Mouse (Mus musculus): ENCODE measurements at regions not wholly inside any gene's neighbourhood (a gene's known extent, or its start where the extent isn't known, plus 50 kb on each side); places are given as distances from the start of the nearest gene placed in this dataset.

DNA sequence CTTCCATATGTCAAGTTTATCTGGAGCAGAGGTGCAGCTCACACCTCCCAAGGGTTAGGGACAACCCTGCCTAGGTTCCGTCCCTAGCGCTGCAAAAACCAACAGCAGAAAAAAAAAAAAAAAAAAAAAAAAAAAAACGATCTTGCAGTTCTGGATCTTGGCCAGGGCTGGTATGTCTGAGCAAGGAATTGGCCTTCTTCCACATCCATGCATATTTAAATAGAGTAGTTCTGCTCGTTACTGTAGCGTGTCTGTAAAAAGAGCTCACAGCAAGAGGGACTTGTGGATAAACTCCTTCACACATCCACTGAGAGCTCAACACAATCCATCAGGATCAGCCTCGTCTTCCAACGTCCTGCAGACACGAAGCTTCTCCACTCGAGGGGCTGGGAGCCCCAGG, 639.4 kb upstream of the Adam5 start:
- WGBS: 66% methylated on average over 9 of the region's 9 CpGs
- H3K9me3 ChIP-seq (ENCODE audit: control insufficient read depth, low read length): no peaks in the 10 kb centered on the region
- no peaks in the 10 kb centered on the region for H3K27me3 ChIP-seq (ENCODE audit: control insufficient read depth, insufficient read depth, low read length)
- no peak overlapping the region for H3K4me3 ChIP-seq (ENCODE audit: low read depth, low read length)
- DNase-seq (ENCODE audit: low spot score, missing footprints): no peak
- no peak overlapping the region for H3K27ac ChIP-seq (ENCODE audit: low read depth, low read length)
- H3K4me1 ChIP-seq (ENCODE audit: control insufficient read depth, insufficient read depth, low read length): peaks cover 12% of the 10 kb centered on the region
- no peak overlapping the region for H3K4me2 ChIP-seq
- H3K9ac ChIP-seq (ENCODE audit: low read length): no peak overlapping the region
- H3K36me3 ChIP-seq (ENCODE audit: control insufficient read depth, insufficient read depth, low read length): no peaks in the 10 kb centered on the region
- no peak for ATAC-seq (ENCODE audit: low FRiP score)

DNA sequence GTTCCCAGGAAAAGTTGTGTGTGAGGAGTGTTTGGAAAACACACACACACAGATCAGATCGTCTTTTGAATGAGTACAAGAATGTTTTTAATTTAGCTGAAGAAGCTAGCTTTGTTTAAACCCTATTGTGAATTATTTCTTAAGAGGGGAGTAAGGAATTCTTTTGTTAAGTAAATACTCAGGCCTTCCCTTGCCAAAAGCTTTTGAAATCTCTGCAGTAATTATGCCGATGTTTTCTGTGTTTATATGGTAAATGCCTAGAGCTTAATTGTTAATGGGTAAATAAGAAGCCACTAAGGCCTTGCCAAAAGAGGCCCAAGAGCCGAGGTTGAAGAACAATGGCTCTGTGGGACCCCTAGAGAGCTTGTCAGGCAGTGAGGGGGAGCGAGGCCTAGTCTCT, 638.3 kb upstream of the Adam5 start:
- peaks cover 12% of the 10 kb centered on the region for H3K4me1 ChIP-seq (ENCODE audit: control insufficient read depth, insufficient read depth, low read length)
- no peak for ATAC-seq (ENCODE audit: low FRiP score)
- H3K27ac ChIP-seq (ENCODE audit: low read depth, low read length): no peak overlapping the region
- no peak overlapping the region for H3K4me3 ChIP-seq (ENCODE audit: low read depth, low read length)
- no peaks in the 10 kb centered on the region for H3K9me3 ChIP-seq (ENCODE audit: control insufficient read depth, low read length)
- DNase-seq (ENCODE audit: low spot score, missing footprints): no peak
- H3K27me3 ChIP-seq (ENCODE audit: control insufficient read depth, insufficient read depth, low read length): no peaks in the 10 kb centered on the region
- no peak overlapping the region for H3K9ac ChIP-seq (ENCODE audit: low read length)
- 13% methylated on average over 4 of the region's 4 CpGs for WGBS
- no peaks in the 10 kb centered on the region for H3K36me3 ChIP-seq (ENCODE audit: control insufficient read depth, insufficient read depth, low read length)
- H3K4me2 ChIP-seq: no peak overlapping the region

- H3K4me1 ChIP-seq (ENCODE audit: control insufficient read depth, insufficient read depth, low read length): no peaks in the 10 kb centered on the region
- H3K27me3 ChIP-seq (ENCODE audit: control insufficient read depth, insufficient read depth, low read length): no peaks in the 10 kb centered on the region
- DNase-seq (ENCODE audit: low spot score, missing footprints) (no peak), ATAC-seq (ENCODE audit: low FRiP score) (no peak)
- H3K4me3 ChIP-seq (ENCODE audit: low read depth, low read length): no peak overlapping the region
- WGBS: 76% methylated on average over 6 of the region's 6 CpGs
- no peak overlapping the region for H3K27ac ChIP-seq (ENCODE audit: low read depth, low read length)
- H3K36me3 ChIP-seq (ENCODE audit: control insufficient read depth, insufficient read depth, low read length): no peaks in the 10 kb centered on the region
- H3K9me3 ChIP-seq (ENCODE audit: control insufficient read depth, low read length): no peaks in the 10 kb centered on the region
- H3K9ac ChIP-seq (ENCODE audit: low read length): no peak overlapping the region
- no peak overlapping the region for H3K4me2 ChIP-seq
Measured at GRCm38 (mm10) chr8:25455644-25456043, 631.5 kb upstream of the Adam5 start.

GRCm38 (mm10) chr8:25454972-25455371, 630.8 kb upstream of the Adam5 start:
- Histone ChIP-seq H3K27ac (ENCODE audit: low read depth, low read length) (no peak overlapping the region), H3K4me2 (no peak overlapping the region), H3K4me3 (ENCODE audit: low read depth, low read length) (no peak overlapping the region), H3K9me3 (ENCODE audit: control insufficient read depth, low read length) (no peaks in the 10 kb centered on the region), H3K27me3 (ENCODE audit: control insufficient read depth, insufficient read depth, low read length) (no peaks in the 10 kb centered on the region), H3K4me1 (ENCODE audit: control insufficient read depth, insufficient read depth, low read length) (no peaks in the 10 kb centered on the region), H3K36me3 (ENCODE audit: control insufficient read depth, insufficient read depth, low read length) (no peaks in the 10 kb centered on the region), H3K9ac (ENCODE audit: low read length) (no peak overlapping the region)
- no peak for ATAC-seq (ENCODE audit: low FRiP score)
- WGBS: 91% methylated on average over 1 of the region's 1 CpGs
- DNase-seq (ENCODE audit: low spot score, missing footprints): no peak

DNA sequence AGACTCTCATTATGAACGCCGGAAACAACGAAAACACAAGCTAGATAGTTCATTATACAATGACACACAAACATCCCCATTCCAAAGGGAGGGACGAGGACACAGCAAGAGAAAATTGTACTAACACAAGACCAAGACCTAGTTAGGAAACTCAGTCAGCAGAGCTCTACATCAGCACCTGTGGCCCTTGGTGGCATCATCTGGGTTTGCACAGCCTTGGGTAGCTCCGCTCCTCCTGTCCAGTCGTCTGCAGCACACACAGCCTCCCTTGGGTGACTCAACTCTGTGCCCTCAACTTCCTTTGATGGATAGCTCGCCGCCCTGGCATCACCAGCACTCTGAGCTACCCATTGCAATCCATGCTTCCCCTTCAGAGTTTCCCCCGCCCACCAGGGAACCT, 629.7 kb upstream of the Adam5 start:
- no peaks in the 10 kb centered on the region for H3K27me3 ChIP-seq (ENCODE audit: control insufficient read depth, insufficient read depth, low read length)
- peak; percentile 53 for DNase-seq (ENCODE audit: low spot score, missing footprints)
- no peak overlapping the region for H3K4me3 ChIP-seq (ENCODE audit: low read depth, low read length)

GRCm38 (mm10) chr8:25450544-25450943, 626.4 kb upstream of the Adam5 start:
- Histone ChIP-seq H3K4me3 (ENCODE audit: low read depth, low read length) (no peak overlapping the region), H3K9ac (ENCODE audit: low read length) (no peak overlapping the region), H3K36me3 (ENCODE audit: control insufficient read depth, insufficient read depth, low read length) (no peaks in the 10 kb centered on the region), H3K27ac (ENCODE audit: low read depth, low read length) (no peak overlapping the region), H3K4me1 (ENCODE audit: control insufficient read depth, insufficient read depth, low read length) (no peaks in the 10 kb centered on the region), H3K4me2 (no peak overlapping the region), H3K27me3 (ENCODE audit: control insufficient read depth, insufficient read depth, low read length) (no peaks in the 10 kb centered on the region), H3K9me3 (ENCODE audit: control insufficient read depth, low read length) (no peaks in the 10 kb centered on the region)
- DNase-seq (ENCODE audit: low spot score, missing footprints) (no peak), ATAC-seq (ENCODE audit: low FRiP score) (no peak)

More for the DNA sequence above, 629.7 kb upstream of the Adam5 start:
- no peak overlapping the region for H3K9ac ChIP-seq (ENCODE audit: low read length)
- no peaks in the 10 kb centered on the region for H3K36me3 ChIP-seq (ENCODE audit: control insufficient read depth, insufficient read depth, low read length)
- ATAC-seq (ENCODE audit: low FRiP score): no peak
- H3K4me1 ChIP-seq (ENCODE audit: control insufficient read depth, insufficient read depth, low read length): no peaks in the 10 kb centered on the region
- H3K4me2 ChIP-seq: no peak overlapping the region
- 92% methylated on average over 9 of the region's 9 CpGs for WGBS
- H3K9me3 ChIP-seq (ENCODE audit: control insufficient read depth, low read length): no peaks in the 10 kb centered on the region
- no peak overlapping the region for H3K27ac ChIP-seq (ENCODE audit: low read depth, low read length)

- 92% methylated on average over 4 of the region's 4 CpGs for WGBS
- Histone ChIP-seq H3K4me2 (no peak overlapping the region), H3K27me3 (ENCODE audit: control insufficient read depth, insufficient read depth, low read length) (no peaks in the 10 kb centered on the region), H3K4me1 (ENCODE audit: control insufficient read depth, insufficient read depth, low read length) (no peaks in the 10 kb centered on the region), H3K9ac (ENCODE audit: low read length) (no peak overlapping the region), H3K4me3 (ENCODE audit: low read depth, low read length) (no peak overlapping the region), H3K36me3 (ENCODE audit: control insufficient read depth, insufficient read depth, low read length) (no peaks in the 10 kb centered on the region), H3K9me3 (ENCODE audit: control insufficient read depth, low read length) (no peaks in the 10 kb centered on the region), H3K27ac (ENCODE audit: low read depth, low read length) (no peak overlapping the region)
- DNase-seq (ENCODE audit: low spot score, missing footprints) (no peak), ATAC-seq (ENCODE audit: low FRiP score) (no peak)
Measured at GRCm38 (mm10) chr8:25449590-25449989, 625.4 kb upstream of the Adam5 start.

DNA sequence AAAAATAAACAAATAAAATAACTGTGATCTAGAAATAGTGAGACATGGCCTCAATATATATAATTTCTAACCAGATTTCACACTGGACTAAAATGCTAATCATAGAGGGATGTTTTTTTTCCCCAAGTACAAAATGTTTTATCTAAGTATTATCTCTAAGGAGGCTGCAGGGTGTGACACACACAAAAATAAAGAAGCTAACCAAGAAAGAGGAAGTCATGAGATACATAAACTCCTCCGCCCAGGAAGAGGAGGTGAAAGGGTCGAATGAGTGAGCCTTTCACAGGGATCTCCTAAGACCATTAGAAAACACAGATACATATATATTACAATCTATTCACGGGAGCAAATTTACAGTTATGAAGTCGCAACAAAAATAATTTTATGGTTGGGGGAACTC, 623.7 kb upstream of the Adam5 start:
- Histone ChIP-seq H3K36me3 (ENCODE audit: control insufficient read depth, insufficient read depth, low read length) (no peaks in the 10 kb centered on the region), H3K9me3 (ENCODE audit: control insufficient read depth, low read length) (no peaks in the 10 kb centered on the region), H3K4me1 (ENCODE audit: control insufficient read depth, insufficient read depth, low read length) (no peaks in the 10 kb centered on the region), H3K27ac (ENCODE audit: low read depth, low read length) (no peak overlapping the region), H3K4me2 (no peak overlapping the region), H3K9ac (ENCODE audit: low read length) (no peak overlapping the region), H3K27me3 (ENCODE audit: control insufficient read depth, insufficient read depth, low read length) (no peaks in the 10 kb centered on the region), H3K4me3 (ENCODE audit: low read depth, low read length) (no peak overlapping the region)
- ATAC-seq (ENCODE audit: low FRiP score) (no peak), DNase-seq (ENCODE audit: low spot score, missing footprints) (no peak)
- 84% methylated on average over 4 of the region's 4 CpGs for WGBS

GRCm38 (mm10) chr8:25445968-25446367, 621.8 kb upstream of the Adam5 start:
- Histone ChIP-seq H3K9me3 (ENCODE audit: control insufficient read depth, low read length) (no peaks in the 10 kb centered on the region), H3K27ac (ENCODE audit: low read depth, low read length) (no peak overlapping the region), H3K27me3 (ENCODE audit: control insufficient read depth, insufficient read depth, low read length) (no peaks in the 10 kb centered on the region), H3K4me2 (no peak overlapping the region), H3K4me1 (ENCODE audit: control insufficient read depth, insufficient read depth, low read length) (no peaks in the 10 kb centered on the region), H3K9ac (ENCODE audit: low read length) (no peak overlapping the region), H3K4me3 (ENCODE audit: low read depth, low read length) (no peak overlapping the region), H3K36me3 (ENCODE audit: control insufficient read depth, insufficient read depth, low read length) (no peaks in the 10 kb centered on the region)
- ATAC-seq (ENCODE audit: low FRiP score): no peak
- 96% methylated on average over 1 of the region's 1 CpGs for WGBS
- DNase-seq (ENCODE audit: low spot score, missing footprints): peak; percentile 44

DNA sequence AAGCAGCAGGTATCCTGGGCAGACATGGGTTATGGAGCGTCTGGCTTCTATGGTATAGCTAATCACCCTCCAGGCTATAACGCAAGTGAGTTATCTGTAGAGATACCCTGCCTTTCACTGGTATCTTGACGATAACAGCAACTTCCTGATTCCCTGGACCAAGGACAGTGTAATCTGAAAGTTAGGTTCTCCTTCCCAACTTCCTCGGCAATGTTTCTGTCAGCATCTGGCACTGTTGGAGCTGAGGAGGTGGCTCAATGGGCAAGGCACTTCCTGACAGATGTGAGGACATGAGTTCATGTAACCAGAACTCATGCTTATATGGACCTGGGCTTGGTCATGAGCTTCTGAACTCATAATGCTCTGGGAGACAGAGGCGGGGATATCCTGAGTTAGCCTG, 620.9 kb upstream of the Adam5 start:
- Histone ChIP-seq H3K9ac (ENCODE audit: low read length) (no peak overlapping the region), H3K4me2 (no peak overlapping the region), H3K9me3 (ENCODE audit: control insufficient read depth, low read length) (no peaks in the 10 kb centered on the region), H3K4me3 (ENCODE audit: low read depth, low read length) (no peak overlapping the region), H3K4me1 (ENCODE audit: control insufficient read depth, insufficient read depth, low read length) (no peaks in the 10 kb centered on the region), H3K36me3 (ENCODE audit: control insufficient read depth, insufficient read depth, low read length) (no peaks in the 10 kb centered on the region), H3K27me3 (ENCODE audit: control insufficient read depth, insufficient read depth, low read length) (no peaks in the 10 kb centered on the region), H3K27ac (ENCODE audit: low read depth, low read length) (no peak overlapping the region)
- ATAC-seq (ENCODE audit: low FRiP score) (no peak), DNase-seq (ENCODE audit: low spot score, missing footprints) (peak; percentile 54)
- 90% methylated on average over 5 of the region's 5 CpGs for WGBS

Measured in midbrain, embryonic 11.5 days (tissue).